Mouse (Mus musculus): ENCODE data around the gene 6330409D20Rik. TPM values are rescaled to one million over a fixed set of nuclear protein-coding genes. Genes with fewer than 3 reads are reported as not detected.

6330409D20Rik gene
- polyA plus RNA-seq, 1 experiment: not detected

DNA sequence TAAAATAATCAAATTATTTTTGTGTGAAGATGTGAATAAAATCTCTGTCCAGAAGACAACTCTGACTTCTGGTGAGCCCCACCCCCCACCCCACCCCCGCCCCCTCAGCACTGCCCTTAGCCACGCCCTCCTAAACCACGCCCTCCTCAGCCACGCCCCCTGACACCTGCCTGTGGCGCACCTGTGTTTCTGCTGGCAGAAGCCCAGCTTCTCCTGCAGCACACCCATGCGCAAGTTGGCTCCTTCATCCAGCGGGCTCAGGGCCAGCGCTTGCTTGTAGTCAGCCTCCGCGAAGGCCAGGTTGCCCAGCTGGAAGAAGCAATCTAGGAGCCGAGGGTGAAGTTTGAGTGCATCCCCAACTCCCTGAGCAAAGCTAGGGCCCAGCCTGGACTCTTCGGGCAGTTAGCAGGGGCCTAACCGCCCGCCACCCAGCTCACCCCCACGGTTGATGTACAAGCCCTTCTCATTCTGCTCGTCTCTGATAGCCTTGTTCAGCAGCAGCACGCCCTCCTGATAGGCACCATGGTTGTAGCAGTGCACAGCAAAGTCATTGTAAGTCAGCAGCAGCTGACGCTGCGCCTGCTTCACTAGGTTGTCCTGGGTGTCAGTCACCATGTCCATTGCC is 28.0 kb upstream of the 6330409D20Rik start:
- Histone ChIP-seq H3K4me3 (ENCODE audit: low read depth, low read length) (no peak overlapping the region), H3K27me3 (ENCODE audit: control insufficient read depth, insufficient read depth, low read length) (no peaks in the 10 kb centered on the region), H3K4me1 (ENCODE audit: control insufficient read depth, insufficient read depth, insufficient read length, low read length) (peaks cover 41% of the 10 kb centered on the region), H3K36me3 (ENCODE audit: control insufficient read depth, insufficient read depth, low read length) (no peaks in the 10 kb centered on the region), H3K27ac (ENCODE audit: insufficient read depth, low read depth, low read length) (no peak overlapping the region)
- no peak for TF ChIP-seq CTCF (IDR thresholded peaks at IDR 0.05; ENCODE audit: extremely low read depth, insufficient read length, insufficient replicate concordance, low read depth, low read length)
- WGBS: 27% methylated on average over 19 of the region's 19 CpGs

DNA sequence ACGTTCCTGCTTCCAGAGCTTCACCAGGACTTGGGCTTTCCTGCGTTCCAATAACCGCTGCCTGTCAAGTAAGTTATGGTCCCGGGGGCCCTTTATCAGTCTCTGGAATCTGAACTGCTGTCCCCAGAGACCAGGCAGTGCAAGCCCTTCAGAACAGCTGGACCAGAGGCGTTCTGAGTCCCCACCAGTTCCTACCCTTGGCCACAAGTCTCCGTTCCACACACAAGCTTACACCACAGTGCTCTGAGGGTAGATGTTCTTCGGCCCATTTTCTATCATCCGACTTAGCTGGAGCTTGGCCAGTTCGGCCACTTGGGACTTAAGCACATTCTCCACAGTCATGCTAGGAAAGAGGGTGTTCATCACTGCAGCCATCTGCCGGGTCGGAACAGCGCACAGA is 26.4 kb upstream of the 6330409D20Rik start:
- no peak overlapping the region for H3K4me3 ChIP-seq (ENCODE audit: low read depth, low read length)
- no peak overlapping the region for H3K27ac ChIP-seq (ENCODE audit: insufficient read depth, low read depth, low read length)
- peaks cover 30% of the 10 kb centered on the region for H3K4me1 ChIP-seq (ENCODE audit: control insufficient read depth, insufficient read depth, insufficient read length, low read length)
- WGBS: 81% methylated on average over 12 of the region's 12 CpGs
- H3K36me3 ChIP-seq (ENCODE audit: control insufficient read depth, insufficient read depth, low read length): peaks cover 7% of the 10 kb centered on the region; the same call in 1 of the 2 replicates
- TF ChIP-seq CTCF (IDR thresholded peaks at IDR 0.05; ENCODE audit: extremely low read depth, insufficient read length, insufficient replicate concordance, low read depth, low read length) (no peak), POLR2A (IDR thresholded peaks at IDR 0.05; ENCODE audit: low read depth, low read length) (no peak)
- H3K27me3 ChIP-seq (ENCODE audit: control insufficient read depth, insufficient read depth, low read length): no peaks in the 10 kb centered on the region

DNA sequence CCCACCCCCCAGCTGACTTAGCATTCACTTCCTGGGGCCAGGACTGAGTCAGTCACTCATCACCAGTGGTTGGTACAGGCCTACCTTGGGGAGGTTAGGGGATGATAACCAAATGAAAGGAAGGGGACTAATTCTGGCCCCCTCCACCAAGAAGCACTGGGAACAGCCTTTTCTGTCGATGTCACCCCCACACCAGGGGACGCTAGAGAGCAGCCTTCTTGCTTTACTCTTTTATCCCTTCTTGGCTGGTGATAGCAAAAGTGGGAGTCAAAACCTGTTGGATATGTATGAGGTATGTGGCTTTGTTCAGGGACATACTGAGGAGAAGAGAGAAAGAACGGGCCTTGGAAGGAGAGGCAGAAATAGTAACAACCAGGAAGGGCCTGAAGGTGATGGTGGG is 22.5 kb upstream of the 6330409D20Rik start:
- no peaks in the 10 kb centered on the region for H3K4me1 ChIP-seq (ENCODE audit: control insufficient read depth, insufficient read depth, insufficient read length, low read length)
- no peak overlapping the region for H3K4me3 ChIP-seq (ENCODE audit: low read depth, low read length)
- WGBS: 78% methylated on average over 3 of the region's 3 CpGs
- peaks cover 31% of the 10 kb centered on the region for H3K36me3 ChIP-seq (ENCODE audit: control insufficient read depth, insufficient read depth, low read length)
- H3K27ac ChIP-seq (ENCODE audit: insufficient read depth, low read depth, low read length): no peak overlapping the region
- no peaks in the 10 kb centered on the region for H3K27me3 ChIP-seq (ENCODE audit: control insufficient read depth, insufficient read depth, low read length)
- TF ChIP-seq POLR2A (IDR thresholded peaks at IDR 0.05; ENCODE audit: low read depth, low read length) (no peak), CTCF (IDR thresholded peaks at IDR 0.05; ENCODE audit: extremely low read depth, insufficient read length, insufficient replicate concordance, low read depth, low read length) (peak; percentile 44; the same call in 1 of the 2 replicates)

- WGBS: 85% methylated on average over 4 of the region's 4 CpGs
- no peak overlapping the region for H3K27ac ChIP-seq (ENCODE audit: insufficient read depth, low read depth, low read length)
- H3K27me3 ChIP-seq (ENCODE audit: control insufficient read depth, insufficient read depth, low read length): no peaks in the 10 kb centered on the region
- H3K4me3 ChIP-seq (ENCODE audit: low read depth, low read length): no peak overlapping the region
- H3K36me3 ChIP-seq (ENCODE audit: control insufficient read depth, insufficient read depth, low read length): peaks cover 31% of the 10 kb centered on the region
- no peaks in the 10 kb centered on the region for H3K4me1 ChIP-seq (ENCODE audit: control insufficient read depth, insufficient read depth, insufficient read length, low read length)
- TF ChIP-seq CTCF (IDR thresholded peaks at IDR 0.05; ENCODE audit: extremely low read depth, insufficient read length, insufficient replicate concordance, low read depth, low read length) (no peak), POLR2A (IDR thresholded peaks at IDR 0.05; ENCODE audit: low read depth, low read length) (no peak)
Measured at GRCm38 (mm10) chr2:32761859-32762258, 21.0 kb upstream of the 6330409D20Rik start.

- WGBS: 94% methylated on average over 14 of the region's 14 CpGs
- H3K27ac ChIP-seq (ENCODE audit: insufficient read depth, low read depth, low read length): no peak overlapping the region
- H3K27me3 ChIP-seq (ENCODE audit: control insufficient read depth, insufficient read depth, low read length): no peaks in the 10 kb centered on the region
- TF ChIP-seq POLR2A (IDR thresholded peaks at IDR 0.05; ENCODE audit: low read depth, low read length) (no peak), CTCF (IDR thresholded peaks at IDR 0.05; ENCODE audit: extremely low read depth, insufficient read length, insufficient replicate concordance, low read depth, low read length) (no peak)
- no peaks in the 10 kb centered on the region for H3K4me1 ChIP-seq (ENCODE audit: control insufficient read depth, insufficient read depth, insufficient read length, low read length)
- H3K36me3 ChIP-seq (ENCODE audit: control insufficient read depth, insufficient read depth, low read length): peaks cover 31% of the 10 kb centered on the region
- no peak overlapping the region for H3K4me3 ChIP-seq (ENCODE audit: low read depth, low read length)
Measured at GRCm38 (mm10) chr2:32761361-32761760, 20.5 kb upstream of the 6330409D20Rik start.

- Histone ChIP-seq H3K27ac (ENCODE audit: insufficient read depth, low read depth, low read length) (peak overlapping the region; percentile 33; the same call in 1 of the 2 replicates), H3K4me3 (ENCODE audit: low read depth, low read length) (no peak overlapping the region), H3K27me3 (ENCODE audit: control insufficient read depth, insufficient read depth, low read length) (no peaks in the 10 kb centered on the region), H3K36me3 (ENCODE audit: control insufficient read depth, insufficient read depth, low read length) (peaks cover 31% of the 10 kb centered on the region), H3K4me1 (ENCODE audit: control insufficient read depth, insufficient read depth, insufficient read length, low read length) (no peaks in the 10 kb centered on the region)
- 85% methylated on average over 2 of the region's 2 CpGs for WGBS
- no peak for TF ChIP-seq CTCF (IDR thresholded peaks at IDR 0.05; ENCODE audit: extremely low read depth, insufficient read length, insufficient replicate concordance, low read depth, low read length)
- no peak for TF ChIP-seq POLR2A (IDR thresholded peaks at IDR 0.05; ENCODE audit: low read depth, low read length)
Measured at GRCm38 (mm10) chr2:32759001-32759400, 18.2 kb upstream of the 6330409D20Rik start.

DNA sequence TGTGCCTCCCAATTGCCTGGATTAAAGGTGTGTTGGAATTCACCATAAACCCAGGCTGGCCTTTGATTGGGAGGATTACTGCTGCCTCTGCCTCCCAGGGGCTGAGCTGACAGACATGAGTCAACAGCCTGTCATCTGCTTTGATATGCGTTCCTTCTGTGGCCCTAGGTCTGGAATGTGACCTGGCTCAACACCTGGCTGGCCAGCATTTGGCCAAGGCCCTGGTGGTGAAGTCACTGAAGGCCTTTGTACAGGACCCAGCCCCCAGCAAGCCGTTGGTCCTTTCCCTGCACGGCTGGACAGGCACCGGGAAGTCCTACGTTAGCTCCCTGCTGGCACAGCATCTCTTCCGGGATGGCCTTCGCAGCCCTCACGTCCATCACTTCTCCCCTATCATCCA is 17.7 kb upstream of the 6330409D20Rik start:
- Histone ChIP-seq H3K4me3 (ENCODE audit: low read depth, low read length) (no peak overlapping the region), H3K36me3 (ENCODE audit: control insufficient read depth, insufficient read depth, low read length) (peaks cover 31% of the 10 kb centered on the region), H3K4me1 (ENCODE audit: control insufficient read depth, insufficient read depth, insufficient read length, low read length) (no peaks in the 10 kb centered on the region), H3K27ac (ENCODE audit: insufficient read depth, low read depth, low read length) (peak overlapping the region; percentile 33; the same call in 1 of the 2 replicates), H3K27me3 (ENCODE audit: control insufficient read depth, insufficient read depth, low read length) (no peaks in the 10 kb centered on the region)
- TF ChIP-seq CTCF (IDR thresholded peaks at IDR 0.05; ENCODE audit: extremely low read depth, insufficient read length, insufficient replicate concordance, low read depth, low read length) (no peak), POLR2A (IDR thresholded peaks at IDR 0.05; ENCODE audit: low read depth, low read length) (no peak)
- WGBS: 83% methylated on average over 8 of the region's 8 CpGs
